Mouse (Mus musculus) heart, adult 2 months (tissue): Measurements from ENCODE around the gene Cenpu.

Experiments used
- CTCF ChIP-seq: fragments of 200-600 bp; IDR thresholded peaks from 2 replicates; pipeline ENCODE4 v1.8.1; 2022; ENCODE audit warnings: antibody characterized with exemption, mild to moderate bottlenecking, moderate library complexity
- POLR2A ChIP-seq: fragments of 200-500 bp; IDR thresholded peaks from 2 replicates; pipeline ENCODE4 v1.6.1; 2011; ENCODE audit warnings: mild to moderate bottlenecking, low read depth, low read length, control low read depth; ENCODE audit not compliant: insufficient read depth

GRCm38 (mm10) chr8:46543662-46544061, 8.2 kb upstream of the Cenpu start:
- TF ChIP-seq CTCF (no peak), POLR2A (no peak)
